Mouse (Mus musculus): ENCODE measurements around the gene Cldn13. TPM values are rescaled to one million over a fixed set of nuclear protein-coding genes. Genes with fewer than 3 reads are reported as not detected.

Cldn13 gene
- polyA plus RNA-seq, 1 experiment = not detected

GRCm38 (mm10) chr5:134895291-134895690, 20.0 kb downstream of the Cldn13 start:
- no peak for DNase-seq (ENCODE audit: low spot score)

GRCm38 (mm10) chr5:134892717-134893116, 22.6 kb downstream of the Cldn13 start:
- DNase-seq (ENCODE audit: low spot score) = no peak

GRCm38 (mm10) chr5:134891552-134891951, 23.8 kb downstream of the Cldn13 start:
- DNase-seq (ENCODE audit: low spot score) = no peak

- no peak for DNase-seq (ENCODE audit: low spot score)
Observed at GRCm38 (mm10) chr5:134890601-134891054, 24.7 kb downstream of the Cldn13 start.

GRCm38 (mm10) chr5:134888505-134888904, 26.8 kb downstream of the Cldn13 start:
- DNase-seq (ENCODE audit: low spot score) = no peak

GRCm38 (mm10) chr5:134887447-134888335, 27.6 kb downstream of the Cldn13 start:
- DNase-seq (ENCODE audit: low spot score) = no peak

GRCm38 (mm10) chr5:134883077-134883476, 32.2 kb downstream of the Cldn13 start:
- no peak for DNase-seq (ENCODE audit: low spot score)

GRCm38 (mm10) chr5:134876801-134877200, 38.5 kb downstream of the Cldn13 start:
- DNase-seq (ENCODE audit: low spot score) = no peak

GRCm38 (mm10) chr5:134875245-134875644, 40.1 kb downstream of the Cldn13 start:
- DNase-seq (ENCODE audit: low spot score) = no peak

- DNase-seq (ENCODE audit: low spot score) = no peak
Observed at GRCm38 (mm10) chr5:134873956-134874879, 41.1 kb downstream of the Cldn13 start.

- no peak for DNase-seq (ENCODE audit: low spot score)
Observed at GRCm38 (mm10) chr5:134873034-134873433, 42.3 kb downstream of the Cldn13 start.

- no peak for DNase-seq (ENCODE audit: low spot score)
Observed at GRCm38 (mm10) chr5:134872597-134872996, 42.7 kb downstream of the Cldn13 start.

- DNase-seq (ENCODE audit: low spot score) = no peak
Observed at GRCm38 (mm10) chr5:134868506-134868905, 46.8 kb downstream of the Cldn13 start.

- no peak for DNase-seq (ENCODE audit: low spot score)
Observed at GRCm38 (mm10) chr5:134867320-134868144, 47.8 kb downstream of the Cldn13 start.

- peak; percentile 47 for DNase-seq (ENCODE audit: low spot score)
Observed at GRCm38 (mm10) chr5:134865158-134865557, 50.2 kb downstream of the Cldn13 start.

Other genes starting within 250 kb of the Cldn13 start
- gene Limk1, start 226.9 kb downstream of the Cldn13 start, polyA plus RNA-seq (2012; rRNA removed) = 10.6 and 12.6 TPM in 2 replicates
- gene Eln, start 168.2 kb downstream of the Cldn13 start, polyA plus RNA-seq (2012; rRNA removed) = 75.6 and 76.3 TPM in 2 replicates
- gene Tmem270, start 8.8 kb downstream of the Cldn13 start, polyA plus RNA-seq (2012; rRNA removed) = not detected in 2 replicates
- gene Mettl27, start 16.8 kb upstream of the Cldn13 start, polyA plus RNA-seq (2012; rRNA removed) = 84.7 and 103 TPM in 2 replicates
- gene Cldn4, start 31.4 kb upstream of the Cldn13 start, polyA plus RNA-seq (2012; rRNA removed) = 295 and 393 TPM in 2 replicates
- gene Cldn3, start 70.7 kb upstream of the Cldn13 start, polyA plus RNA-seq (2012; rRNA removed) = 0.15 and 0.17 TPM in 2 replicates
- 50.0 and 69.5 TPM in 2 replicates for gene Abhd11, start 93.6 kb upstream of the Cldn13 start, polyA plus RNA-seq (2012; rRNA removed)
- gene Stx1a, start 108.0 kb upstream of the Cldn13 start, polyA plus RNA-seq (2012; rRNA removed) = 9.6 and 11.5 TPM in 2 replicates
- 25.3 and 28.1 TPM in 2 replicates for gene Dnajc30, start 148.7 kb upstream of the Cldn13 start, polyA plus RNA-seq (2012; rRNA removed)
- gene Bud23, start 149.4 kb upstream of the Cldn13 start, polyA plus RNA-seq (2012; rRNA removed) = 51.2 and 54.6 TPM in 2 replicates
- 4.0 and 4.4 TPM in 2 replicates for gene Vps37d, start 162.7 kb upstream of the Cldn13 start, polyA plus RNA-seq (2012; rRNA removed)
- gene Mlxipl, start 174.4 kb upstream of the Cldn13 start, polyA plus RNA-seq (2012; rRNA removed) = 1.9 and 2.5 TPM in 2 replicates
- 7.2 and 9.7 TPM in 2 replicates for gene Tbl2, start 234.1 kb upstream of the Cldn13 start, polyA plus RNA-seq (2012; rRNA removed)

Data from urinary bladder, adult 2 months (tissue).